Mouse (Mus musculus): Measurements from ENCODE around the gene Mcrip1.
"Not testable (repeated sequence)": the region's sequence is repeated elsewhere in the genome, so short reads cannot be mapped to it uniquely, and the experiment has no call there.

The Mcrip1 gene

GRCm38 (mm10) chr11:120575940-120576339 lies 26.4 kb upstream of the Mcrip1 start:
- no peak for DNase-seq (ENCODE audit: extremely low spot score, low spot score)

- DNase-seq (ENCODE audit: extremely low spot score, low spot score), result no peak
Observed at GRCm38 (mm10) chr11:120575046-120575445, 25.5 kb upstream of the Mcrip1 start.

- DNase-seq (ENCODE audit: extremely low spot score, low spot score), result no peak
Observed at GRCm38 (mm10) chr11:120574278-120574600, 24.7 kb upstream of the Mcrip1 start.

- DNase-seq (ENCODE audit: extremely low spot score, low spot score), result peak; percentile 38
Observed at GRCm38 (mm10) chr11:120573585-120574277, 24.2 kb upstream of the Mcrip1 start.

- DNase-seq (ENCODE audit: extremely low spot score, low spot score), result peak; percentile 99
Observed at GRCm38 (mm10) chr11:120572752-120573584, 23.4 kb upstream of the Mcrip1 start, which contains the start of gene P4hb. Gene P4hb, minus strand, starts transcription at chr11:120573253.

GRCm38 (mm10) chr11:120572417-120572751 lies 22.9 kb upstream of the Mcrip1 start:
- DNase-seq (ENCODE audit: extremely low spot score, low spot score), result no peak

GRCm38 (mm10) chr11:120571754-120572416 lies 22.4 kb upstream of the Mcrip1 start:
- DNase-seq (ENCODE audit: extremely low spot score, low spot score), result no peak

- no peak for DNase-seq (ENCODE audit: extremely low spot score, low spot score)
Observed at GRCm38 (mm10) chr11:120571122-120571521, 21.6 kb upstream of the Mcrip1 start.

- DNase-seq (ENCODE audit: extremely low spot score, low spot score), result no peak
Observed at GRCm38 (mm10) chr11:120568324-120568723, 18.8 kb upstream of the Mcrip1 start.

GRCm38 (mm10) chr11:120565114-120565513 lies 15.6 kb upstream of the Mcrip1 start:
- no peak for DNase-seq (ENCODE audit: extremely low spot score, low spot score)

- DNase-seq (ENCODE audit: extremely low spot score, low spot score), result no peak
Observed at GRCm38 (mm10) chr11:120562949-120563348, 13.4 kb upstream of the Mcrip1 start.

GRCm38 (mm10) chr11:120560952-120561728 lies 11.6 kb upstream of the Mcrip1 start:
- no peak for DNase-seq (ENCODE audit: extremely low spot score, low spot score)

GRCm38 (mm10) chr11:120558843-120559242 lies 9.3 kb upstream of the Mcrip1 start:
- DNase-seq (ENCODE audit: extremely low spot score, low spot score), result not testable (repeated sequence)

- no peak for DNase-seq (ENCODE audit: extremely low spot score, low spot score)
Observed at GRCm38 (mm10) chr11:120555260-120555659, 5.7 kb upstream of the Mcrip1 start.

- no peak for DNase-seq (ENCODE audit: extremely low spot score, low spot score)
Observed at GRCm38 (mm10) chr11:120554834-120555233, 5.3 kb upstream of the Mcrip1 start.

- DNase-seq (ENCODE audit: extremely low spot score, low spot score), result no peak
Observed at GRCm38 (mm10) chr11:120552736-120553135, 3.2 kb upstream of the Mcrip1 start.

GRCm38 (mm10) chr11:120550810-120551440 lies 1.4 kb upstream of the Mcrip1 start, which contains the start of gene Ppp1r27:
Gene Ppp1r27, minus strand, starts transcription at chr11:120551132.
- DNase-seq (ENCODE audit: extremely low spot score, low spot score), result no peak

GRCm38 (mm10) chr11:120549986-120550809 lies 671 bp upstream of the Mcrip1 start:
- no peak for DNase-seq (ENCODE audit: extremely low spot score, low spot score)

GRCm38 (mm10) chr11:120548786-120549167 lies 750 bp downstream of the Mcrip1 start:
- DNase-seq (ENCODE audit: extremely low spot score, low spot score), result no peak

- no peak for DNase-seq (ENCODE audit: extremely low spot score, low spot score)
Observed at GRCm38 (mm10) chr11:120548214-120548613, 1.3 kb downstream of the Mcrip1 start.

Measured in neural tube, embryonic 10.5 days (tissue).